Mouse (Mus musculus) midbrain, embryonic 14.5 days (tissue): ENCODE results near the gene Reep3. TPM values are rescaled to one million over a fixed set of nuclear protein-coding genes. Genes with fewer than 3 reads are reported as not detected.

Source experiments
- ATAC-seq: fragments of 200-750 bp; cut with Nextera tagmentation; 2 replicates; pipeline ENCODE4 v1.8.0; 2017; ENCODE audit warnings: moderate number of reproducible peaks, moderate library complexity; ENCODE audit not compliant: low FRiP score, low TSS enrichment
- DNase-seq: peaks from one replicate; pipeline ENCODE4 v3.0.0-alpha.2; 2015
- H3K27ac ChIP-seq: fragments of 300-500 bp; sonication (generic); replicated peaks from 2 replicates; pipeline ENCODE4 v1.5.1; 2014; ENCODE audit warnings: mild to moderate bottlenecking, low read depth, low read length, moderate library complexity
- H3K27me3 ChIP-seq: fragments of 300-500 bp; sonication (generic); 2 replicates; pipeline ENCODE4 v1.6.1; 2014; ENCODE audit warnings: low read length, control low read depth, mixed read lengths; ENCODE audit not compliant: control insufficient read depth, insufficient read depth
- H3K36me3 ChIP-seq: fragments of 300-500 bp; sonication (generic); 2 replicates; pipeline ENCODE4 v1.6.1; 2014; ENCODE audit warnings: low read length, control low read depth; ENCODE audit not compliant: control insufficient read depth, insufficient read depth
- H3K4me1 ChIP-seq: fragments of 300-500 bp; sonication (generic); 2 replicates; pipeline ENCODE4 v1.6.1; 2014; ENCODE audit warnings: mild to moderate bottlenecking, antibody characterized with exemption, low read length, control low read depth; ENCODE audit not compliant: control insufficient read depth, insufficient read depth
- H3K4me2 ChIP-seq: fragments of 300-500 bp; sonication (generic); 2 replicates; pipeline ENCODE4 v1.6.1; 2014; ENCODE audit warnings: mild to moderate bottlenecking, low read length, moderate library complexity
- H3K4me3 ChIP-seq: fragments of 300-500 bp; sonication (generic); replicated peaks from 2 replicates; pipeline ENCODE4 v1.5.1; 2014; ENCODE audit warnings: low read depth, low read length
- H3K9ac ChIP-seq: fragments of 300-500 bp; sonication (generic); replicated peaks from 2 replicates; pipeline ENCODE4 v1.6.1; 2014; ENCODE audit warnings: mild to moderate bottlenecking, low read length, moderate library complexity
- H3K9me3 ChIP-seq: fragments of 300-500 bp; sonication (generic); 2 replicates; pipeline ENCODE4 v1.6.1; 2016; ENCODE audit warnings: low read length, control low read depth, mixed read lengths; ENCODE audit not compliant: control insufficient read depth
- WGBS: fragments of 180-500 bp; shearing (Covaris S2); extraction: QIAGEN DNeasy Blood & Tissue Kit; methylation state at CpG from one replicate; pipeline ENCODE4 v1.1.7; 2014; 5-methylcytosine and 5-hydroxymethylcytosine counted together
- polyA plus RNA-seq: library from polyadenylated mRNA; unstranded; fragments of >200 nt; fragmentation: Nextera tagmentation; extraction: Ambion mirVana; gene quantifications from 2 replicates; pipeline ENCODE4 v1.2.1, GENCODE M21; 2014

Reep3 gene
- polyA plus RNA-seq, 1 experiment from 2014 or later = 35.5 TPM

- Histone ChIP-seq H3K9ac (no peak overlapping the region), H3K36me3 (no peaks in the 10 kb centered on the region), H3K4me1 (no peaks in the 10 kb centered on the region), H3K4me3 (no peak overlapping the region), H3K27me3 (no peaks in the 10 kb centered on the region), H3K27ac (no peak overlapping the region), H3K4me2 (no peak overlapping the region), H3K9me3 (peaks cover 4% of the 10 kb centered on the region; the same call in 1 of the 2 replicates)
- no peak for DNase-seq
- 81% methylated on average over 5 of the region's 5 CpGs for WGBS
- no peak for ATAC-seq
Measured at GRCm38 (mm10) chr10:66969081-66969480, 127.7 kb downstream of the Reep3 start.

- peak; percentile 34 for ATAC-seq
- whole genome bisulfite sequencing = 17% methylated on average over 4 of the region's 4 CpGs
Measured at GRCm38 (mm10) chr10:66968541-66968940, 128.2 kb downstream of the Reep3 start.

GRCm38 (mm10) chr10:66966391-66967109 lies 130.2 kb downstream of the Reep3 start:
- no peak overlapping the region for H3K4me3 ChIP-seq
- ATAC-seq (no peak), DNase-seq (peak; percentile 63)
- no peak overlapping the region for H3K9ac ChIP-seq
- no peaks in the 10 kb centered on the region for H3K27me3 ChIP-seq
- no peaks in the 10 kb centered on the region for H3K36me3 ChIP-seq
- H3K27ac ChIP-seq = no peak overlapping the region
- WGBS = 86% methylated on average over 9 of the region's 9 CpGs
- H3K4me1 ChIP-seq = no peaks in the 10 kb centered on the region
- H3K4me2 ChIP-seq = no peak overlapping the region
- peaks cover 4% of the 10 kb centered on the region; the same call in 1 of the 2 replicates for H3K9me3 ChIP-seq

More at GRCm38 (mm10) chr10:66968541-66968940, 128.2 kb downstream of the Reep3 start:
- Histone ChIP-seq H3K4me1 (no peaks in the 10 kb centered on the region), H3K9me3 (peaks cover 4% of the 10 kb centered on the region; the same call in 1 of the 2 replicates), H3K9ac (no peak overlapping the region), H3K4me2 (no peak overlapping the region), H3K27me3 (no peaks in the 10 kb centered on the region), H3K4me3 (no peak overlapping the region), H3K27ac (no peak overlapping the region), H3K36me3 (no peaks in the 10 kb centered on the region)
- peak; percentile 56 for DNase-seq

- DNase-seq (no peak), ATAC-seq (no peak)
- H3K4me1 ChIP-seq = no peaks in the 10 kb centered on the region
- no peaks in the 10 kb centered on the region for H3K9me3 ChIP-seq
- WGBS = 81% methylated on average over 8 of the region's 8 CpGs
- no peak overlapping the region for H3K4me2 ChIP-seq
- no peak overlapping the region for H3K9ac ChIP-seq
- no peaks in the 10 kb centered on the region for H3K36me3 ChIP-seq
- H3K27me3 ChIP-seq = no peaks in the 10 kb centered on the region
- no peak overlapping the region for H3K27ac ChIP-seq
- no peak overlapping the region for H3K4me3 ChIP-seq
Measured at GRCm38 (mm10) chr10:66960136-66960535, 136.6 kb downstream of the Reep3 start.

Other genes with a start within 250 kb of the Reep3 start
- 54.4 and 56.4 TPM in 2 replicates for gene Jmjd1c, start 820 bp downstream of the Reep3 start, polyA plus RNA-seq
- 41.6 and 45.0 TPM in 2 replicates for gene Nrbf2, start 188.4 kb upstream of the Reep3 start, polyA plus RNA-seq